Mouse (Mus musculus): Measurements from ENCODE around the gene Immp1l.
A peak's percentile ranks its signal among the peaks of the same experiment; 100 is the strongest.

The Immp1l gene

GRCm38 (mm10) chr2:105903896-105904756 is at the start of gene Immp1l, which contains the start of gene Elp4:
Gene Immp1l, plus strand, starts transcription at chr2:105904638.
Gene Elp4, minus strand, starts transcription at chr2:105904564.
- peak; percentile 98 for DNase-seq (ENCODE audit: low spot score)

GRCm38 (mm10) chr2:105854740-105855139 is 49.7 kb upstream of the Immp1l start:
- DNase-seq (ENCODE audit: low spot score): no peak

GRCm38 (mm10) chr2:105873403-105873802 is 31.0 kb upstream of the Immp1l start:
- no peak for DNase-seq (ENCODE audit: low spot score)

DNA sequence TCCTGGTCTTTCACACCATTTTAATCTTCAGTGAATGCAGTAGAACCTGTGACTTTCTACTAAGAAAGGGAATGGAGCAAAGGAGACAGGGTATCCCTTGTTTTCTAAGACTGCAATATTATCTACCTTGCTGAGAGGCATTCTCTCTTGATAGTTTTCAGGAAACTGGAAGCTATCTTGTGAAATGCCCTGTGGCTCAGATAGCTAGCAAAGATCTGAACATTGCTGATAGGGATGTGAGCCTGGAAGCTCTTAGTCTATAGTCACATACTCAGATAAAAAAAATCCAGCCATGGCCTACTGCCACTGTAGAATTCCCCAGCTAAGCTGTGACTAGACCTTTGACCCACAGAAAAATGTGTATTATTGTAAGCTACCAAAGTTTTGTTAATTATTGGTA is 13.6 kb upstream of the Immp1l start:
- no peak for DNase-seq (ENCODE audit: low spot score)

- DNase-seq (ENCODE audit: low spot score): no peak
These were observed 314 bp downstream of the Immp1l start for GRCm38 (mm10) chr2:105904757-105905146.

DNA sequence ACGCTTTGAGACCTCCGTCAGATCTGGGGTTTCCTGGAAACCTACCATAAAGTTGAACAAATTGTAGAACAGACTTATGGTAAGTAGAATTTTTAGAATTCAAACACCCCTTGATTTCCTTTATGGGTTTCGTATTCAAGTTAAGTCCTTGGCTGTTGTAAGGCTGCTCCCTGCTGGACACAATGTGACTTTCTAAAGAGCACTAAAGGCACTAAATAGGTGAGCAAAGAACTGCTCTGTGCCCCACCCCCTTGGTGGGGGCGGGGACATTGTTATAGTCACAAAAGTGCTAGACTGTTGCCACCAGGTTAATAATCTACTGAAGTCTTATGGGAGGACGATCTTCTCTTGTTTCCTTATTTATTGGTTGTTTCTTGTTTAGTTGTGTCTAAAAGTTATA is 3.9 kb downstream of the Immp1l start:
- no peak for DNase-seq (ENCODE audit: low spot score)

GRCm38 (mm10) chr2:105910611-105911010 is 6.2 kb downstream of the Immp1l start:
- DNase-seq (ENCODE audit: low spot score): no peak

- no peak for DNase-seq (ENCODE audit: low spot score)
These were observed 9.4 kb downstream of the Immp1l start for GRCm38 (mm10) chr2:105913655-105914366.

DNA sequence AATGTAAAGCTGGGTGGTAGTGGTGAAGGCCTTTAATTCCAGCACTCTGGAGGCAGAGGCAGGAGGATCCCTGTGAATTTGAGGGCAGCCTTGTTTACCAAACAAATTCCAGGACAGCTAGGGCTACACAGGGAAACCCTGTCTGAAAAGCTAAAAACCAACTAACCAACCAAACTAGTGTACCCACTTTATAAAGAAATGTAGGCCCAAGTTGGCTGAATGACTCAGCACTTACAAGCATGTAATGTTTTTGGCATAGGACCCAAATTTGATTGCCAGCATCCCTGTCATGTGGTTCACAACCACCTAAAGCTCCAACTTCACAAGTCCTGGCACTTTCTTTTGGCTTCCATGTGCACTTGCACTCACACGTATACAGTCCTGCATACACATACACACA is 12.2 kb downstream of the Immp1l start:
- peak; percentile 13 for DNase-seq (ENCODE audit: low spot score)

GRCm38 (mm10) chr2:105917623-105918346 is 13.3 kb downstream of the Immp1l start:
- DNase-seq (ENCODE audit: low spot score): no peak

DNA sequence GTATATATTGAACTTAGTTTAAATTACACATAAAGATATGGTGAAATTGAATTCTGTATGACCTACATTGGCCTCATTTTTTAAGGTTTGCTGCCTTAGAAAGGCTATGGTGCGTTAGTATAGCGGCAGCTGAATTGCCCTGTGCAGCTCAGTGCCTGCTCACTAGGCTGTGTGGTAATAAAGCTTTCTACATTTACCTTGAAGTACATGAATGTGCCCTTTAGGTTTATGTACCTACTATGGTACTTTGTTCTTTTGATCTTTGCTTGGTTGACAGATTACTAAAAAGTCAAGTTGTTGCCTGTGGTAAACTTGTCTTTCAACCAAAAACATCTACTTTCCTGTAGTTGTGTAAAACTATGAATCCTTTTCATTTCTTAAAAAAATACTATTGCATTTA is 45.7 kb downstream of the Immp1l start:
- DNase-seq (ENCODE audit: low spot score): no peak

- DNase-seq (ENCODE audit: low spot score): no peak
These were observed 47.0 kb downstream of the Immp1l start for GRCm38 (mm10) chr2:105951350-105951940.

DNA sequence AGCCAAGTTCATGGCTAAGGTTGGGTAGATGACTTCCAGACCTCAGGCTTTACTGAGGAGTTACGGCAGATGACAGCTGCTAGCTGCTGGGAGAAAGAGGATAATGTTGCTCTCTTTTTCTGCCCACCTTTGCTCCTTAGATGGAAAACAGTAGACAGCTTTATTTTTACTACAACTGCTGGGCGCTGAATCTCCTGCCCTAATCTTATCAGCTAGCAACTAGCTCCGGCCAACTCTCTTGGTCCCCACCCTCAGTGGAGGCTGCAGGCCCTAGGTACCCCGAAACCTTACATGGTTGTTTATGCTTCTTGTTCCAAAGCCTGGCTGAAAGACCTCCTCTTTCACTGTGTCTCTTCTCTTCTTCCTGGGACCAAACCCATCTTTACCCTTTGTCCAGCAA is 49.4 kb downstream of the Immp1l start:
- no peak for DNase-seq (ENCODE audit: low spot score)

DNA sequence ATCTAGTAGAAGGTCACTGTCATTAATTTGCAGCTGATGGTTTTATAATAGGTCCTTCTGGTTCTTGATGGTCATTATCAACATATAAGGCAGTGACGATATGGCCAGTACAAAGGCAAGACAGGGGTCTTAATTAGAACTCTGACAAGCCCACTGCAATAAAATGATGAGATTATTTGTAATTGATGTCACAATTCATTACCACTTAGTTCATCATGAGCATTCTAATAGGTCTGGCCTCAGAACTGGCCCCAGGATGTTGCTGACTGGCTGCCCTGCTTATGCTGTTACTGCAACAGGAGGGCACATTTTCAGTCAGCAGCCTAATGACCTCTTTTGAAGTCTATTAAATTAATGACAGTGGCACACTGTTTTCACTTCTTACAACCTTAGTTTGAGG is 59.0 kb downstream of the Immp1l start:
- no peak for DNase-seq (ENCODE audit: low spot score)

- DNase-seq (ENCODE audit: low spot score): no peak
These were observed 69.5 kb downstream of the Immp1l start for GRCm38 (mm10) chr2:105973941-105974340.

- no peak for DNase-seq (ENCODE audit: low spot score)
These were observed 73.6 kb downstream of the Immp1l start for GRCm38 (mm10) chr2:105978065-105978464.

- DNase-seq (ENCODE audit: low spot score): no peak
These were observed 80.8 kb downstream of the Immp1l start for GRCm38 (mm10) chr2:105985206-105985605.

GRCm38 (mm10) chr2:105987131-105987530 is 82.7 kb downstream of the Immp1l start:
- DNase-seq (ENCODE audit: low spot score): no peak

DNA sequence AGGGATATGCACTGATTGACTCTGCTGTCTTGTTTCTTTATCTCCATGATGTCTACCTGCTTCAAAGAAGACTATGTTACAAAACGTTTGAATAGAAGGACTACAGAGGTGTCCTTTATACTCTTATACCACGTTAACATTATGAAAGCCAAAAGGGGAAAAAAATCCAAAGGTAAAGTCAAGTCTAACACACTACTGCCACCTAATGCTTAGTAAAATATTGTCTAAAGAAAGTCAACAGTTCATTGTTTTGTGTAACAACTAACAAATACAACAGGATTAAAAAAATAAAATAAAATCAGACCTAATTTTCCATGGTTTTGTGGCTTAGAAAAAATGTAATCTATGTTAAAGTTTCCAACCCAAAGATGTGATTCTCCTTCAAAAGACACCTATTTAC is 83.6 kb downstream of the Immp1l start:
- DNase-seq (ENCODE audit: low spot score): no peak

GRCm38 (mm10) chr2:106002835-106003739 is 98.6 kb downstream of the Immp1l start, which contains the start of gene Dnajc24:
Gene Dnajc24, minus strand, starts transcription at chr2:106003549.
- peak; percentile 95 for DNase-seq (ENCODE audit: low spot score)

DNA sequence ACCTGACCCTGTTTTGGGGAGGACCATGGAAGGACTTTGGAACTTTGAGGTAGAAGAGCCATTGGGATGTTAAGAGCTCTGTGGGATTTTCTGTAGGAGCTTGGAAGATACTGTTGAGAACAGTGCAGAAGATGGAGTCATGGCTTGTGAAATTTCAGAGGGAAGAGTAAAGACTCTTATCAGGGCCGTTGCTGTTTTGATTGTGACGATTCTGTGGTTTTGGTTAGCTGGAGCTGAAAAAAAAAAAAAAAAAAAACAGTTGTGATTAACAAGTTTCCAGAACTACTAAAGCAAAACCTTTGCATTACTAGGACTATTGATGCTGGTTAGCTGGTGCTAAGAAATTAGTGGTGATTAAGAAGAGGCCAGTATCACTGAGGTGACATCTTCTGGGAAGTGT is 104.0 kb downstream of the Immp1l start:
- DNase-seq (ENCODE audit: low spot score): no peak

Measured in MN1 (cell line).